In genomic region chr14:19764331-19764730, GRCm38 (mm10) we compare ENCODE assay signal across 19 mouse cellular contexts. TPM values are rescaled to one million over a fixed set of nuclear protein-coding genes. Genes with fewer than 3 reads are reported as not detected.
DNase-seq lines count a peak whose midpoint lies in the region; ATAC-seq and TF ChIP-seq lines count a peak whose summit lies in the region.
"Had no signal": no experiment of that assay in that cellular context is flagged by ENCODE, and none has a peak within 500 bp of the region (broad histone marks: within the 10 kb centered on the region; RNA-seq: fewer than 3 reads in every experiment).

No protein-coding gene starts in this region.

- ATAC-seq in heart, embryonic 13.5 days (ENCODE audit: extremely low read depth, insufficient number of reproducible peaks, low FRiP score, low TSS enrichment), result no peak
- ATAC-seq in heart, embryonic 12.5 days (ENCODE audit: insufficient number of reproducible peaks, low FRiP score), result no peak
- no peak for ATAC-seq in liver, postnatal 0 days
- ATAC-seq in common myeloid progenitor, adult 5-6 weeks (replicated peaks; ENCODE audit: low read depth, poor library complexity, severe bottlenecking), result 0 out of 2 replicates have a peak, but pooled peaks have one; percentile 32
- peak; percentile 69 for ATAC-seq in megakaryocyte-erythroid progenitor cell, adult 5-6 weeks (replicated peaks; ENCODE audit: low FRiP score, low TSS enrichment, poor library complexity, severe bottlenecking)
- ATAC-seq in hindbrain, embryonic 12.5 days (ENCODE audit: low FRiP score), result no peak
- ATAC-seq: CD4-positive, CD25-positive, alpha-beta regulatory T cell, adult 4 months; forebrain, embryonic 15.5 days had no signal

- no peak for TF ChIP-seq POLR2A in liver, adult 2 months (IDR thresholded peaks at IDR 0.05; ENCODE audit: extremely low read depth, insufficient read depth, low read length)

- peaks cover 71% of the 10 kb centered on the region for H3K4me1 ChIP-seq in heart, embryonic 13.5 days
- peaks cover 56% of the 10 kb centered on the region for H3K4me1 ChIP-seq in heart, embryonic 12.5 days (replicated peaks)
- H3K4me1 ChIP-seq in liver, adult 2 months (ENCODE audit: control insufficient read depth, insufficient read depth, low read length), result peaks cover 14% of the 10 kb centered on the region
- peaks cover 15% of the 10 kb centered on the region for H3K4me1 ChIP-seq in liver, postnatal 0 days (ENCODE audit: insufficient read depth)
- peaks cover 41% of the 10 kb centered on the region for H3K4me1 ChIP-seq in hindbrain, embryonic 12.5 days

- intact Hi-C loops in left cerebral cortex, postnatal 25 days (cut with DNase I), result no loop called here

- peaks cover 50% of the 10 kb centered on the region for H3K36me3 ChIP-seq in heart, embryonic 13.5 days
- H3K36me3 ChIP-seq in heart, embryonic 12.5 days, result peaks cover 25% of the 10 kb centered on the region
- H3K36me3 ChIP-seq in liver, adult 2 months (ENCODE audit: control insufficient read depth, insufficient read depth, low read length), result no peaks in the 10 kb centered on the region
- no peaks in the 10 kb centered on the region for H3K36me3 ChIP-seq in liver, postnatal 0 days (replicated peaks; ENCODE audit: insufficient read depth, low read length)
- H3K36me3 ChIP-seq in hindbrain, embryonic 12.5 days, result no peaks in the 10 kb centered on the region
- H3K36me3 ChIP-seq: forebrain, embryonic 15.5 days had no signal

- no peak overlapping the region for H3K4me3 ChIP-seq in heart, embryonic 13.5 days
- H3K4me3 ChIP-seq in heart, embryonic 12.5 days, result no peak overlapping the region
- no peak overlapping the region for H3K4me3 ChIP-seq in liver, adult 2 months (ENCODE audit: insufficient read depth, low read depth, low read length)
- no peak overlapping the region for H3K4me3 ChIP-seq in liver, postnatal 0 days (ENCODE audit: low read depth, low read length)
- no peak overlapping the region for H3K4me3 ChIP-seq in hindbrain, embryonic 12.5 days
- H3K4me3 ChIP-seq: embryonic facial prominence, embryonic 12.5 days; forebrain, embryonic 15.5 days; heart, embryonic 10.5 days had no signal

- no peak overlapping the region for H3K4me2 ChIP-seq in heart, embryonic 13.5 days
- no peak overlapping the region for H3K4me2 ChIP-seq in heart, embryonic 12.5 days
- no peak overlapping the region; the same call in 1 of the 2 replicates for H3K4me2 ChIP-seq in liver, postnatal 0 days (ENCODE audit: low read depth, low read length)
- H3K4me2 ChIP-seq in hindbrain, embryonic 12.5 days (replicated peaks), result no peak overlapping the region
- H3K4me2 ChIP-seq: embryonic facial prominence, embryonic 12.5 days; forebrain, embryonic 15.5 days had no signal

- 0 out of 2 replicates have a peak overlapping the region, but pooled peaks have one; percentile 48 for H3K27ac ChIP-seq in heart, embryonic 13.5 days (replicated peaks)
- H3K27ac ChIP-seq in heart, embryonic 12.5 days (ENCODE audit: poor library complexity, severe bottlenecking), result no peak overlapping the region
- H3K27ac ChIP-seq in liver, adult 2 months (replicated peaks; ENCODE audit: insufficient read depth, low read depth, low read length), result no peak overlapping the region
- H3K27ac ChIP-seq in liver, postnatal 0 days (ENCODE audit: low read depth), result no peak overlapping the region
- H3K27ac ChIP-seq in hindbrain, embryonic 12.5 days, result no peak overlapping the region
- H3K27ac ChIP-seq: embryonic facial prominence, embryonic 12.5 days had no signal

- 79% methylated on average over 8 of the region's 8 CpGs for WGBS in heart, embryonic 13.5 days
- WGBS in heart, embryonic 12.5 days, result 79% methylated on average over 8 of the region's 8 CpGs
- 55% methylated on average over 8 of the region's 8 CpGs for WGBS in liver, adult 2 months
- 52% methylated on average over 8 of the region's 8 CpGs for WGBS in liver, postnatal 0 days (ENCODE audit: insufficient replicate concordance)
- 83% methylated on average over 8 of the region's 8 CpGs for WGBS in hindbrain, embryonic 12.5 days

- no peak for TF ChIP-seq EP300 in liver, postnatal 0 days (IDR thresholded peaks at IDR 0.05; ENCODE audit: low read depth)

- H3K9ac ChIP-seq in heart, embryonic 13.5 days, result no peak overlapping the region
- H3K9ac ChIP-seq in heart, embryonic 12.5 days, result no peak overlapping the region
- H3K9ac ChIP-seq in liver, adult 2 months (ENCODE audit: low read depth, low read length), result no peak overlapping the region
- H3K9ac ChIP-seq in liver, postnatal 0 days (replicated peaks), result no peak overlapping the region
- no peak overlapping the region for H3K9ac ChIP-seq in hindbrain, embryonic 12.5 days
- H3K9ac ChIP-seq: embryonic facial prominence, embryonic 12.5 days; forebrain, embryonic 15.5 days had no signal

- no peaks in the 10 kb centered on the region for H3K9me3 ChIP-seq in heart, embryonic 13.5 days
- no peaks in the 10 kb centered on the region for H3K9me3 ChIP-seq in heart, embryonic 12.5 days (replicated peaks)
- H3K9me3 ChIP-seq in liver, postnatal 0 days (ENCODE audit: low read length), result no peaks in the 10 kb centered on the region
- H3K9me3 ChIP-seq in hindbrain, embryonic 12.5 days (replicated peaks), result no peaks in the 10 kb centered on the region
- H3K9me3 ChIP-seq: embryonic facial prominence, embryonic 12.5 days; forebrain, embryonic 15.5 days; heart, embryonic 10.5 days had no signal

- no peak for TF ChIP-seq CTCF in liver, adult 2 months (IDR thresholded peaks at IDR 0.05; ENCODE audit: low read depth, low read length)
- TF ChIP-seq CTCF in liver, postnatal 0 days (IDR thresholded peaks at IDR 0.05; ENCODE audit: low read depth), result no peak

- DNase-seq in liver, adult 2 months (ENCODE audit: extremely low read depth, low read depth, low spot score), result peak; percentile 57
- no peak for DNase-seq in liver, postnatal 0 days
- DNase-seq in left cerebral cortex, postnatal 25 days (ENCODE audit: low spot score in 2 of 2), result no peak
- DNase-seq: adrenal gland, postnatal 10 days; B cell, adult 2 months; cerebellum, adult 11 months; cerebellum, adult 8-10 months; cerebellum, postnatal 14 days; gastrocnemius, postnatal 10 days; heart, adult 18-20 months had no signal

- H3K27me3 ChIP-seq in heart, embryonic 13.5 days (replicated peaks), result no peaks in the 10 kb centered on the region
- H3K27me3 ChIP-seq in heart, embryonic 12.5 days (replicated peaks), result no peaks in the 10 kb centered on the region
- no peaks in the 10 kb centered on the region for H3K27me3 ChIP-seq in liver, adult 2 months (ENCODE audit: control insufficient read depth, insufficient read depth, low read length)
- no peaks in the 10 kb centered on the region for H3K27me3 ChIP-seq in liver, postnatal 0 days (ENCODE audit: insufficient read depth, low read length)
- H3K27me3 ChIP-seq in hindbrain, embryonic 12.5 days, result no peaks in the 10 kb centered on the region
- H3K27me3 ChIP-seq: embryonic facial prominence, embryonic 12.5 days; forebrain, embryonic 15.5 days had no signal

- H3K79me2 ChIP-seq in liver, adult 2 months (ENCODE audit: control insufficient read depth, insufficient read depth, low read length), result no peaks in the 10 kb centered on the region

RNA-seq across cellular contexts. Expression of gene Nid2, which starts 13.3 kb away (rescaled TPM):
- polyA plus RNA-seq in heart, embryonic 13.5 days (2015; fragmentation: Nextera tagmentation; extraction: Ambion mirVana), result 124 and 138 TPM in 2 replicates
- polyA plus RNA-seq in heart, embryonic 12.5 days (2016; fragmentation: Nextera tagmentation; extraction: Ambion mirVana), result 204 and 208 TPM in 2 replicates
- total RNA-seq in liver, adult 2 months (2014; rRNA removed), result 2.3 and 6.2 TPM in 2 replicates
- polyA plus RNA-seq in liver, adult 2 months (2012; rRNA removed), result 5.9 and 6.0 TPM in 2 replicates
- polyA plus RNA-seq in liver, postnatal 0 days (2015; fragmentation: Nextera tagmentation; extraction: Ambion mirVana), result 4.9 and 5.9 TPM in 2 replicates
- total RNA-seq in common myeloid progenitor, adult 5-6 weeks (2017), result 0.82 and 1.2 TPM in 2 replicates
- total RNA-seq in megakaryocyte-erythroid progenitor cell, adult 5-6 weeks (2014; fragmentation: Nextera tagmentation), result not detected in 2 replicates
- 0.23 TPM in 1 of 2 replicates, not detected in the other for total RNA-seq in megakaryocyte-erythroid progenitor cell, adult 5-6 weeks (2017)
- total RNA-seq in left cerebral cortex, postnatal 25 days (2021), result 1 to 10 TPM; 3.0 to 4.7 TPM
- 68.8 and 78.8 TPM in 2 replicates for polyA plus RNA-seq in hindbrain, embryonic 12.5 days (2016; fragmentation: Nextera tagmentation; extraction: Ambion mirVana)

RNA-seq across cellular contexts. Expression of gene Rtraf, which starts 59.3 kb away (rescaled TPM):
- polyA plus RNA-seq in heart, embryonic 13.5 days (2015; fragmentation: Nextera tagmentation; extraction: Ambion mirVana), result 172 and 178 TPM in 2 replicates
- polyA plus RNA-seq in heart, embryonic 12.5 days (2016; fragmentation: Nextera tagmentation; extraction: Ambion mirVana), result 184 and 193 TPM in 2 replicates
- total RNA-seq in liver, adult 2 months (2014; rRNA removed), result 82.1 and 87.2 TPM in 2 replicates
- 15.9 and 21.8 TPM in 2 replicates for polyA plus RNA-seq in liver, adult 2 months (2012; rRNA removed)
- 100 and 106 TPM in 2 replicates for polyA plus RNA-seq in liver, postnatal 0 days (2015; fragmentation: Nextera tagmentation; extraction: Ambion mirVana)
- 194 and 230 TPM in 2 replicates for total RNA-seq in common myeloid progenitor, adult 5-6 weeks (2017)
- 140 and 150 TPM in 2 replicates for total RNA-seq in megakaryocyte-erythroid progenitor cell, adult 5-6 weeks (2014; fragmentation: Nextera tagmentation)
- 172 and 195 TPM in 2 replicates for total RNA-seq in megakaryocyte-erythroid progenitor cell, adult 5-6 weeks (2017)
- total RNA-seq in left cerebral cortex, postnatal 25 days (2021), result 10 to 100 TPM; 41.4 to 44.9 TPM
- 224 and 235 TPM in 2 replicates for polyA plus RNA-seq in hindbrain, embryonic 12.5 days (2016; fragmentation: Nextera tagmentation; extraction: Ambion mirVana)

Comparison
In these comparisons a context has a peak if more than half of its experiments do, and no peak if none do; other contexts are left out.
1. ATAC-seq: peak in common myeloid progenitor, adult 5-6 weeks (single experiment) and megakaryocyte-erythroid progenitor cell, adult 5-6 weeks (single experiment); none in heart, embryonic 13.5 days (single experiment), heart, embryonic 12.5 days (single experiment), liver, postnatal 0 days (single experiment) and hindbrain, embryonic 12.5 days (single experiment).